Mouse (Mus musculus) ovary, adult 18-20 months (tissue): ENCODE measurements around the gene Cldn19.

Source experiments
- DNase-seq: peaks from one replicate; pipeline ENCODE4 v3.0.0; 2022; ENCODE audit warnings: low spot score, mixed read lengths

The Cldn19 gene

DNA sequence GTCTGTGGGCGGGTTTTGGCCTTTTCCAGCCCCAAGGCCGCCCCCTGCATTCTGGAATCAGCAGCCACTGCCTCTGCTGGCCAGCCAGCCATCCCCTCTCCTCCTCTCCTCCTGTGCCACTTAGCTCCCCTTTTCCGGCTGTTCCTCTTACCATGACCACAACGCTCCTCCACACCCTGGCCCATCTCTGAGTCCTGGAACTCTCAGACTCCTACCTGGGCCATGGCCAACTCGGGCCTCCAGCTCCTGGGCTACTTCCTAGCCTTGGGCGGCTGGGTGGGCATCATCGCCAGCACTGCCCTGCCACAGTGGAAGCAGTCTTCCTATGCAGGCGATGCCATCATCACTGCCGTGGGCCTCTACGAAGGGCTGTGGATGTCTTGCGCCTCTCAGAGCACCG, at the start of gene Cldn19:
Gene Cldn19, plus strand, starts transcription at position 64 of the 400 bp plus-strand sequence.
- no peak for DNase-seq

DNA sequence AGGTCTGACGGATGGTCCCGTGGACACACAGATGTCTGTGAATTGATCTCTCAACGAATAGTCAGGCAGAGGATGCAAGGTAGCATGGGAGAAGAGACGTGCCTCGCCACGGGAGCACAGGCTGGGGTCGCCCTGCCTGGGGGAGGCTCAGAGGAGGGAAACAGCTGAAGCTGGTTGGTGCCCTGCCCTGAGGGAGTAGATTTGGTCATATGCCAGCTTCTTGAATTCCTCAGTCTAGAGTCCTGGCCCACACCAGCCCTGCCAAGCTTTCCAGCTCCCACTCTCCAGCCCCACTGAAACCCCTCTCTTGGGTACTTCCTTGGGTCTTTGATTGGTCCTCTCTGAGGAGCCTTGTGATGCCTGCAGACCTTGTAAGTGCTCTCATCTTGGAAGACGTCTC, 38.5 kb upstream of the Cldn19 start:
- DNase-seq, result no peak

DNA sequence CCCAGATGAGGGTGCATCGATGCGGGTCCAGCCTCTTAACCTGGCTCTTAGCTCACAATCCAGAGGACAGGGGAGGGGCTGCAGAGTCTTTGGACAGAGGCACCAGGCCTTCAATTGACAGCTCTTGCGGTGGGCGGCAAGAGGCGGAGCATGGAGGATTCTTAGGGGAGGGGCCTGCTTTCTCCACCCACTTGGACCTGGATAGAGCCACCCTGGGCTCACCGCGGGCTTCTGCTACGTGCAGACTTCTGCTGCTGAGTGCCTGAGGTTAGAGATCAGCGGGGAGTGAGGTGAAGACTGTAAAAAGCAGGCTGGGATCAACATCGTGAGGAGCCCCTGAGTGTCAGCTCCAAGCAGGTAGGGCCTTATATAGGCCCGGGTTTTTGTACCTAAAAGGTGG, 37.0 kb upstream of the Cldn19 start, which contains the start of gene Tmem269:
Gene Tmem269, minus strand, starts transcription at position 49 of the 400 bp plus-strand sequence.
- DNase-seq, result no peak

DNA sequence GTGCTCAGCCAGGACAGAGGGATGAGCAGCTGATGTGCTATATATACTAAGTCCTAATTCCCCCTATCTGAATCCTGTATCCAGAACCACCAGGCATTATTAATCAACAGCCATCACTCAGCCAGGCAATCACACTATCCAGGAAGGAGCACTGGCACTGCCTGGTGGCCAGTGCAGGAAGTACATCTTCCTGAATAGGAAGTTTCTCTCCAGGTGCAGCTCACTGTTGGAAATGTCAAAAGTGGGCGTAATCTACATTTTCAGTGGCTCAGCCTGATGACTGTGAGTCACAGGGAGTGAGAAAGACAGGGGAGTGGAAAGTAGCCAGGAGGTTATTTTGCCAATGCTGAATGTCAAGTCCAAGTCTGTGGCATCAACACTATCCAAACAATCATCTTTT, 31.5 kb upstream of the Cldn19 start:
- no peak for DNase-seq

DNA sequence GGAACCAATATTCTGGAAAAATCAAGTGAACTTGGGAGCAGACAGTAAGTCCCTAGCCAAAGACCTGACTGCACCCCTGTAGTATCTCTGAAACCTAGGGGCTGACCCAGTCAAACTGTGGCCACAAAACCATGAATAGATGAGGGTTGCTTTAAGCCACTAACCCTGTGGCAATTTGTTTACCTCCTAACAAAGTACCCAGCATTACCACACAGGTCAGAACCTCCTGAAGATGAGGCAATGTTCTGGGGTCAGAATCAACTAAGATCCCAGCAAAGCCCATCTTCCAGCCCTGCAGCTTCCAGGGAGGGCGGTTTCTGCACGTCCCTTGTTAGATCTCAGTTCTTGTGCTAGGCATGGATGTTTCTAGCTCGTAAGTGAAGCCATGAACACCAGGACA, 30.7 kb upstream of the Cldn19 start:
- no peak for DNase-seq

GRCm38 (mm10) chr4:119225719-119226118, 29.5 kb upstream of the Cldn19 start:
- DNase-seq, result no peak

- no peak for DNase-seq
These were observed 28.5 kb upstream of the Cldn19 start for GRCm38 (mm10) chr4:119226751-119227150.

DNA sequence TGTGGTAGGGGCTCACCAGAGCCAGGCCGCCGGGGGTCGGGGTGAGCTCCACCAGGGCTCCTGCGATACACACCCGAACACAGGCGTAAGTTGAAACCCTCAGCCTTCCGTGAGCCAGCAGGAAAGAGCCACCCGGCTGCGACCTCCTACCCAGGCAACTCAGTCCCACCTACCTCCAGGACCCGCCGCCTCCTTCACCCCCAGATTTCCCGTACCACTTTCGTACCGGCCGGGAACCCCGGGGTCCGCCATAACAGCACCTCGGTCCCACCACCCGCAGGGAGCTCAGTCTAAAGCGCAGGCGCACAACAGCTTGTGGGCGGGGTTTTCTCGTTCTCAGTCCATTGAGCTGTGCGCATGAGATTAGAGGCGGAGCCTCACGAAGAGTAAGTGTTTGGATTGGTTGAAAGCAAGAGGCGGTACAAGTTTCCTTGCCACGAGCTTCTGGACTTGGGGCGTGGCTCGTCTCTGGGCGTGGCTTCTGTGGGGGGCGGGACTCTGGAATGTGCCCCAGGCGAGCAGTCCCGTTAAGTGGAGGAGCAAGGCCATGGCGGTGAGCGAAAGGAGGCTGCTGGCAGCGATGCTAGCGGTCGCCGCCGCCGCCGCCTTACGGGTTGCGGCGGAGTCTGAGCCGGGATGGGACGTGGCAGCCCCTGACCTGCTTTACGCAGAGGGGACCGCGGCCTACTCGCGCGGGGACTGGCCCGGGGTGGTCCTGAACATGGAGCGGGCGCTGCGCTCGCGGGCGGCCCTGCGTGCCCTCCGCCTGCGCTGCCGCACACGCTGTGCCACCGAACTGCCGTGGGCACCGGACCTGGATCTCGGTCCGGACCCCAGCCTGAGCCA, 22.6 kb upstream of the Cldn19 start, which contains the start of the genes AU022252 and P3h1:
Gene AU022252, minus strand, starts transcription at position 303 of the 846 bp plus-strand sequence.
Gene P3h1, plus strand, starts transcription at position 506 of the 846 bp plus-strand sequence.
- DNase-seq, result peak; percentile 99

DNA sequence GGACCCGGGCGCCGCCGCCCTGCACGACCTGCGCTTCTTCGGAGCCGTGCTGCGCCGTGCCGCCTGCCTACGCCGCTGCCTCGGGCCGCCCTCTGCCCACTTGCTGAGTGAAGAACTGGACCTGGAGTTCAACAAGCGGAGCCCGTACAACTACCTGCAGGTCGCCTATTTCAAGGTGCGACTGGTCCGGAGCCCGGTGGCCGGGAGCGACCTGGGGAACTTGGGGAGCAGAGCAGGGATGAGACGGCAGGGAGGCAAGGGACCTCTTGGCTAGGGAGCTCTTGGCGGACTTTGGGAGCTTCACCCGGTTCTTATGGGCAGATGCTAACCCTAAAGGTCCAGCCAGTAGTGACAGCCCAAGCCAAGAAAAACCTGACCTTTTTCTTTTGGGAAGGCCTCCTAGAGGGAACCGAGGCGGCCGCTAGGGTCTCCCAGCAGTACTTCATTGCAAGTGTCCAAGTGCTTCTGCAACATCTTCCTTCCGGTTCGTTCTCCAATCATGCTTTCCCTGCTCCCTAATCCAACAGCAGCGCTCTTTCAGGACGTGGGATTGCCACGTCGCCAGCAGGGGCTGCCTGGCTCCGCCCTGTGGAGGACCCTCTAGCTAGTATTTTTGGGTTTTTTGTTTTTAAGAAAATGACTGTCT, 21.8 kb upstream of the Cldn19 start:
- peak; percentile 34 for DNase-seq

GRCm38 (mm10) chr4:119234348-119234747, 20.9 kb upstream of the Cldn19 start:
- DNase-seq, result no peak

DNA sequence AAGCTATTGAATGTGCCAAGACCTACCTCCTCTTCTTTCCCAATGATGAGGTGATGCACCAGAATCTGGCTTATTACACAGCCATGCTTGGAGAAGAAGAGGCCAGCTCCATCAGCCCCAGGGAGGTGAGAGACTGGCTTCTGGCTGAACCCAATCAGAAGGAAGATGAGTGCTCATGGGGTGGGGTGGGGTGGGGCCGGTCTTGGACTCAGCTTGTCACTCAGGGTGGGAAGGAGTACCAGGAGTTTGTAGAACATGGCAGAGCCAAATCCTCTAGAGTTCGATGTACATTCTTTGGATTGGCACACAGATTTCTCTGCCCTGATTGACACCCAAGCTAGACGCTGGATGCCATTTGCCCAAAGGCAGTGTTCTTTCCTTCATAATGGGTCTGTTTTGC, 16.6 kb upstream of the Cldn19 start:
- no peak for DNase-seq

- peak; percentile 42 for DNase-seq
These were observed 16.0 kb upstream of the Cldn19 start for GRCm38 (mm10) chr4:119239181-119239682.

- no peak for DNase-seq
These were observed 13.6 kb upstream of the Cldn19 start for GRCm38 (mm10) chr4:119241664-119242063.

DNA sequence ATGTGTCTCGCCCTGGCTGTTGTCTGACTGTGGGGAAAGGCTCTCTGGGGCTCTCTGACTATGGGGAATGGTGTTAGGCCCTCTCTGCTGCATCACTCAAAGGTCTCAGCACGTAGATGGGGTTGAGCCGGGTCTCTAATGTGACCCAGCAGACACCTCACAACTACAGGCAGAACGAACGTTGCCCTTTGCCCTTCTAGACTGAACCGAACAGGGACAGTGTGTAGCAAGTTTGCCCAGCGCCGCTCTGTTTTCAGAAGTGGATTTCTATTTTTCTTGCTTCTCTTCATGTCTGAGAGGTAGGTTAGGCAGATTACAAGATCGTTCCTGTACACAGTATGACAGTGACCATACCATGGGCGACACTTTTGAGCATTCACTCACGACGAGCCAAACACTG, 12.6 kb upstream of the Cldn19 start:
- no peak for DNase-seq

DNA sequence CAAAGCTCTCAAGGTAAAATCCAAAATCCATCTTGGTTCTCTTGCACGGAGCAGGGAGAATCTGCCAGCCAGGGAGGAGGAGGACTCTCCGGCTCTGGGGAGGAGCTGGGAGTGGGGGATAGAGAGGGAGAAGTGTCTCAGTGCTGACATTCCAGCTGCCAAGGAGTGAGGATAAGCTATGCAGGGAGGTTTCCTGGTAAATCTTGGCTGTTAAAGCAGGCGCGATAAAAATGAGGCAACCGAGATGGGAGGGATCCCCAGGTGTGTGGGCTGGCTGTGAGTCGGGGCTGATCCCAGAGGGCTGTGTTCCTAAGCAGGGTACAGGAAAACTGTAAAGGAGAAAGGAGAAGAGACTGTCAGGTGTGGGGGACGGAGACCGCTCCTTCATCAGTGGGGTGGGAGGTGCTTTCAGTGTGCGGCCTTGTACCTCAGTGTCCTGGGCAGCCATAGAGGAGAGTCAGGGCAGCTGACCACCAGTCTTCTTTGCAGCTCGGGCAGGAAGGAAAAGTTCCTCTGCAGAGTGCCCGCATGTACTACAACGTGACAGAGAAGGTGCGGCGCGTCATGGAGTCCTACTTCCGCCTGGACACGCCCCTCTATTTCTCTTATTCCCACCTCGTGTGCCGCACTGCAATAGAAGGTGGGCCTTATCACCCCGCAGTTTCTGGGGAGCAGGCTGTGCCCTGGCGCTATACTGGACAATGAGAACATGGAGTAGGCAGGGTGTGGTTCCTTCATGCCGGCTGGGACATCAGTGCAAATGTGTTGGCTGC, 10.6 kb upstream of the Cldn19 start:
- peak; percentile 29 for DNase-seq

- DNase-seq, result peak; percentile 26
These were observed 9.7 kb upstream of the Cldn19 start for GRCm38 (mm10) chr4:119245556-119245955.

DNA sequence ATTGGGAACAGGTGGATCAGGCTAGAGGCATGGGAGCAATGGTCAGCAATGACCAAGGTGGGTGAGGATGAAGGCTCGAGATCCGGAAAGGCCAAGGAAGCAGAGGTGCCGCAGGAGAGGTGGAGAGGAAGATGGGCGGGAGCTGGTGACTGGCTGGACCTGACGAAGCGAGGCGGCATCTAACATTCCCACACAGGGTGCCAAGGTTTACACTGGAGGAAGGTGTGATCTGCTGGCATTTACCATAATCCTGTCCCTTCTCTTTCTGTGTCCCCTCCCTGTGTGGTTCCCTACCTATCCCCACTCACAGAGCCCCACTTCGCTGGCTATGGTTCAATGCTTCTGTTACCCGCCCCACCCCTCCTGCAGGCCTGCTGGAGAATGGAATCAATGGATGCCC, 9.3 kb upstream of the Cldn19 start:
- DNase-seq, result no peak

GRCm38 (mm10) chr4:119246688-119247225, 8.5 kb upstream of the Cldn19 start:
- no peak for DNase-seq

DNA sequence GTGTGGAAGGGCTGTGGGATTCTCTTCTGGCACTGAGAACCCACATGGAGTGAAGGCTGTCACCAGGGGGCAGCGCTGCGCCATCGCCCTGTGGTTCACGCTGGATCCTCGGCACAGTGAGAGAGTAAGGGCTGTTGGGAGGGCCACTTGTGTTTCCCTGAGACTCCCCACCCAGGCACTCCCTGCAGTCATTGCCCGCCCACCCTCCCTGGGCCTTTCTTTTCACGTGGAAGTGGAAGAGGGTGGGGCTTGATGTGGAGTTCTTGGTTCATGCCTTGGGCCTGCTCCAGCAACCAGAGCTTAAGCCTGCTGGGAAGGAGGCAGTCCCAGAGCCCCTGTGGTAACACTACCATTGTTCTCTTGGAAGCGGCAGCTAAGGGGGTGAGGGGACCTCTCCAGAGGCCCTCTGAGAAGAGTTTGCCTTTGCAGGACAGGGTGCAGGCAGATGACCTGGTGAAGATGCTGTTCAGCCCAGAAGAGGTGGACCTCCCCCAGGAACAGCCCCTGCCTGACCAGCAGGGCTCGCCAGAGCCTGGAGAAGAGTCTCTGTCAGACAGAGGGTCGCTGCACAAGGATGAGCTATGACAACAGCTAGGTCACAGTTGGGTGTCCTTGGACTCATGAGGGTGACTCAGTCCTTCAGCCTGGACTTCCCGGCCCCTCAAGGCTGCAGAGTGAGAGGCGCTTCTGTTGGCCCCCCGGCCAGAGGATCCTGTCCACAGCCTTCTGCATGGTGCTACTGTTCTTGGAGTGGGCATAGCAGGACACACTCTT, 7.6 kb upstream of the Cldn19 start:
- peak; percentile 43 for DNase-seq

- DNase-seq, result no peak
These were observed 6.7 kb upstream of the Cldn19 start for GRCm38 (mm10) chr4:119248407-119248965.
